Mouse (Mus musculus): ENCODE data around the gene Prrc2b.
A peak's percentile ranks its signal among the peaks of the same experiment; 100 is the strongest.

The Prrc2b gene

DNA sequence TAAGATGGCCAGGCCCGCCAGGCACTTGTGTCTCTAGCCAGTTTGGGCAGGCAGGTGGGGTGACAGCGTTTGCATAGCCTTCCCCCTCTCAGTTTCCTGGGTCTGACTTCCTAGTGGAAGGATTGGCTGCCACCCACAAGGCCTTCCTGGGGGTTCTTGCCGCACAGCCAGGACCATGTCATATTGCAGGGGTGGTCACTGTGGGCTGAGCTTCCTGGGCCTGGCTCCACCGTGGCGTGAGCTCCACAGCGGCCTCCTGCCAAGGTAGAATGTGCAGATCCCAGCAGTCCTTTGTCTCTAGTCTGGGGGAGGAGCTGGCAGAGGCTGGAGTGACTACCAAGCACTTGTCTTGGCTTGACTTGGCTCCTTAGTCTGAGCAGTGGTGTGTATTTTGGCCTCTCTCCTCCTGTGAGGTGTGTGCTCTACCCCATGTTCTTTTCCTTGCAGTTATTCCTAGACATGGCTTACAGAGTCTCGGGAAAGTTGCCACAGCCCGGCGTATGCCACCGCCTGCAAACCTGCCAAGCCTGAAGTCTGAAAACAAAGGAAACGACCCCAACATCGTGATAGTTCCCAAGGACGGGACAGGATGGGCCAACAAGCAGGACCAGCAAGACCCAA is 31.9 kb downstream of the Prrc2b start:
- peak; percentile 71 for DNase-seq (ENCODE audit: inconsistent ontology term)

DNA sequence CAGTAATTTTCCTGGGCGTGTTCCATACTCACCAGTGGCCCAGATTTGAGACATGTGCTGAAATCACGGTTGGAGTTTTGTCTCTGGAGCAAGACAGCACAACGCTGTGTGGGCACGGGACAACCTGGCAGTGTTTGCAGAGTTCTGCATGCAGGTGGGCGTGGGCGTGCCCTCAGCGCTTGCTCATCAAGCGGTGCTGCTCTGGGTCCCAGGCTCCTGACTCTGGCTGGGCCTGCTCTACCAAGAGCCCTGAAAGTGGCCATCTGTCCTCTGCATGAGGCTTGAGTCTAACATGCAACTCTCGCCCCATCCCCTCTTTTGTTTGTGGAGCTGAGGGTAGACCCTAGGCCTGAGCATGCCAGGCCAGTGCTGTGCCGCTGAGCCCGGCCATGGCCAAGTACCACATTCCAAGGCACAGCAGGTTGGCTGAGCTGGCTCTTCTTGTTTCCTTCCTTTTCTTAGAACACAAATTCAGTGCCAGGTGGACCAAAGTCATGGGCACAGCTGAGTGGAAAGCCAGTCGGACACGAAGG is 36.2 kb downstream of the Prrc2b start:
- no peak for DNase-seq (ENCODE audit: inconsistent ontology term)

DNA sequence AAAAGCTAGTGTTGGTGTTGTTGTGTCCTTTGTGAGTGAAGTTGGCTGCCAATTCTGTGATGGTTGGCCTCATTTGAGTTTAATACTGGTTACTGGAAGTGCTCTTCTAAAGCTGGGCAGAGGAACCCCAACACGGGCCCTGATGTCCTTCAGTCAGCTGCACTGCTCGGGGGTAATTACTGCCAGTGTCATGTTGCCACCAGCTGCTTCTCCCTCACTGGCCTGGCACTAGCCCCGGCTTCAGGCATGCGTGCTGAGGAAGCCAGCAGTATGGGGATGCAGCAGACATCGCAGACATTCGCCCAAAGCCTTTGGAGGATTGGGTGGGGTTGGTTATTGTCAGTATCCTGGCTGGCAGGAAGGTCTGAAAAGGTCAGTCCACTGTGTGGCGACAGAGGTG is 36.8 kb downstream of the Prrc2b start:
- no peak for DNase-seq (ENCODE audit: inconsistent ontology term)

DNA sequence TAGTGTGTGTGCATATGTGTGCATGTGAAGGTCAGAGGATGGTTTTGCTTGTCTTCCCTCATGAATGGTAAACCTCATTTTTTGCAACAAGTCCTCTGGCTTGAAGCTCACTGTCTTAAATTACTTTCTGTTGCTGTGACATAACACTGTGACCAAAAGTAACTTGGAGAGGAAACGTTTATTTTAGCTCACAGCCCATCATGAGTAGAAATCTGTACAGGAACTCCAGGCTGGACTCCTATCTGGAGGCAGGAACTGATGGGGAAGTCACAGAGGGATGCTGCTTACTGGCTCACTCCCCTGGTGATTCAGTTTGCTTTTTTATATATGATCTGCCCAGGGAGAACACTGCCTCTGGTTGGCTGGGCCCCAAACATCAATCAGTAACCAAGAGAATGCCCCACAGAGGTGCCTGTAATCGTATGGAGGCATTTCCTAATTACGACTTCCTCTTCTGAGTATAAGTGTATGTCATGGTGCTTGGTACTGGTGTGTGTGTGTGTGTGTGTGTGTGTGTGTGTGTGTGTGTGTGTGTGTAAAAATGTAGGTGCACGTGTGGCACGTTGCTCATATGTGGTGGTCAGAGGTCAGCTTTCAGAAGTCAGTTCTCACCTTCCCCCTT is 38.3 kb downstream of the Prrc2b start:
- DNase-seq (ENCODE audit: inconsistent ontology term) = no peak

DNA sequence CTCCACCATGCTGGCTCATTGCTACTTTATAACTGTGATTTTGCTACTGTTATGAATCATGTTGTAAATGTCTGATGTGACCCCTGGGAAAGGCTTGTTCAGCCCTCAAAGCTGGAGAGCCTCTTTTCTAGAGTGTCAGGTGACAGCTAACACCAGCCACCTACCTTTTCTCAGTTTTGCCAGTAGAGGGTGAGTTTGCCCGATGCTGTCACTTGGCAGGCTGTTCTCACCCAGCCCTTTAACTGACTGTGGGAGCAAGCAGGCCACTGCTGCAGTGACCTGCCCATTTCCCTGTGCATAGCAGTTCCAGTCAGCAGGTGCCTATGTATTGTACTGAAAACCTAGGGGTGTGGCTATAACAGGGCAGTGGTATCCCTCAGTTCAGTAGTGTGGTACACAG is 39.7 kb downstream of the Prrc2b start:
- no peak for DNase-seq (ENCODE audit: inconsistent ontology term)

DNA sequence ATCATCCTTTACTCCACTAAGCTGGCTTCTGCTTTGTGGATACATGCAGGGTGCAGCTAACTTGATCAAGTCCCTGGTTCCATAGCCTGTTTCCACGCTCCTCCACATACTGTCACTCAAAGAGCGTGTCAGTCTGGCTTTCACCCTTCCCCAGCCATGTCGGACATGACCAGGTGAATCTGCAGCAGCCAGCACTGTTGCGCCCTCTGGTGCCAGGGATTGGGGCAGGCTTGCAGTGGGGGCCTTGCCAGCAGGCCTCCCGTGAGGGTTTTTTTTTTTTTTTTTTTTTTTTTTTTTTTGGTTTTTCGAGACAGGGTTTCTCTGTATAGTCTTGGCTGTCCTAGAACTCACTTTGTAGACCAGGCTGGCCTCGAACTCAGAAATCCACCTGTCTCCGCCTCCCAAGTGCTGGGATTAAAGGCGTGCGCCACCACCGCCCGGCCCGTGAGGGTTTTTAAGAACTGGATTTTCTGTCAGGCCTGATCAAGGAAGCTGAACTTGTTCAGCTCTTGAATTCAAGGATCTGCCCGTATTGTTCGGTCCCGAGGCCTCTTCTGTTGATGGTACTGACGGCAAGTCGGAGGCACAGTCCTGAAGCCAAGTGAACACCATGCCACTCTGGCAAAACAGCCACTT is 41.1 kb downstream of the Prrc2b start:
- peak; percentile 62 for DNase-seq (ENCODE audit: inconsistent ontology term)

DNA sequence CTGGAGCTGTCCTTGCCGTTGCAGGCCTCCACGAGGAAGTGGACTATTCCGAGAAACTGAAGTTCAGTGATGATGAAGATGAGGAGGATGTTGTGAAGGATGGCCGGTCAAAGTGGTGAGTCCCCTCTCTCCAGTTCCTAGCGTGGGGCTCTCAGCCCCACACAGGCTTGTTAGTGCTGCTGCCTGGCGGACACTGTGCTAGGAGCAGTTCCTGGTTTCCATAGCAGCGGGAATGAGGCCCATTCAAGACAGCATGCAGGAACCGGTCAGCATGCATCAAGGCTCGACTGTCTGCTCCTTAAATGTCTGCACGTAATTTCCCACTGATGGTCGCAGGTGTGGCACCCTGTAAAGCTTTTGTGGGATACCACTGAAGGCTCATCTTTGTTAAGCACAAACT is 48.1 kb downstream of the Prrc2b start:
- no peak for DNase-seq (ENCODE audit: inconsistent ontology term)

DNA sequence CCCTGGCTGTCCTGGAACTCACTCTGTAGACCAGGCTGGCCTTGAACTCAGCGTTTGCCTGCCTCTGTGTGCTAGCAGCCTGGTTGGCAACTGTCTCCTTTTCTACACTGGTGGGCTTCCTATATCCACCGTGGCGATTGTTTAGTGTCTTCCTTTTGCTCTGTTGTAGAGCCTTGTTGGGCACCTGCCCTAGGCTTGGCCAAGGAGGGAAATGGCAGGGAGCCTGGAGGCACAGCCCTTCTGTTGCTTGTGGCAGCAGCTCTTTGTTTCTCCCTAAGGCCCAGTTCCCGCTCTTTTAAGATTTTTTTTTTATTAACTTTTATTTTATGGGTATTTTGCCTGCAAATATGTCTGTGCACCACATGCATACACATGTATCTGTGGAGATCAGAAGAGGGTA is 49.2 kb downstream of the Prrc2b start:
- DNase-seq (ENCODE audit: inconsistent ontology term) = no peak

DNA sequence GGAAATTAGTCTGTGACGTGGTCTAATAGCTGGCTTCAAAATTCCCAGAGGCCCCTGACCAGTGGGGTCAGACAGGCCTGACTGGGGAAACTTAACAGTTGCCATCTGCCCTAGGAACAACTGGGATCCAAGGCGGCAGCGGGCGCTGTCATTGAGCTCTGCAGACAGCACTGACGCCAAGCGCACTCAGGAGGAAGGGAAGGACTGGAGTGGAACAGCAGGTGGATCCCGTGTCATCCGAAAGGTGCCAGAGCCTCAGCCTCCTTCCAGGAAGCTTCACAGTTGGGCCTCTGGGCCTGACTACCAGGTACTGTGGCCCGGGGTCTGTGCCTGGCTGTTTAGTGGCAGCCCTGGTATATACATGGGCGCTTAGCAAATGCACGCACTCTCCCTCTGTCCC is 49.8 kb downstream of the Prrc2b start:
- DNase-seq (ENCODE audit: inconsistent ontology term) = no peak

DNA sequence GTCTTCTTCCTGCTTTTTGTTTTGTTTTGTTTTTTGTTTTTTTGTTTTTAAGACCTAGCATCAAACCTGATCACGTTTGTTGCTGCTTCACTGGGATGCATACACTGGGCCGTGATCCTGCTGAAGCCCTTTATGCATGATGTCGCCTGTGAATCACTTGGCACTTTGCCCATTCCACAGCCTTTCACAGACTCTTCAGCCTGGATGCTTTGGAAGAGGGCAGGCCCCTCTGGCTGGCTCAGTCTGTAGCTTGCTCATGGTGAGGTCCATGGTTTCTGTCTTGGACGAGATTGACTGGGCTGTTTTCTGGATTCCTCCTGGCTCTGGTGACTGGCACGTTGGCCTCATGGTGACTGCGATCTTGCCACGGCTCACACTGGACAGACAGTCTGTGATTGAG is 50.6 kb downstream of the Prrc2b start:
- peak; percentile 87 for DNase-seq (ENCODE audit: inconsistent ontology term)

DNA sequence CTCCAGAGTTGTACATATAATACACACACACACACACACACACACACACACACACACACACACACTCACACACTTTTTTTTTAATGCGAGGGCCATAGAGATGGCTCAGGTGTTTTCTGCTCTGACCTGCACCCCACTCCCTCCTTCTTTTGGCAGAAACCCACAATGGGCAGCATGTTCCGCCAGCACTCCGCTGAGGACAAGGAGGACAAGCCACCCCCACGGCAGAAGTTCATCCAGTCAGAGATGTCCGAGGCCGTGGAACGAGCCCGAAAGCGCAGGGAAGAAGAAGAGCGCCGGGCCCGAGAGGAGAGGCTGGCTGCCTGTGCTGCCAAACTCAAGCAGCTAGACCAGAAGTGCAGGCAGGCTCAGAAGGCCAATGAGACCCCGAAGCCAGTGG is 53.0 kb downstream of the Prrc2b start:
- no peak for DNase-seq (ENCODE audit: inconsistent ontology term)

DNA sequence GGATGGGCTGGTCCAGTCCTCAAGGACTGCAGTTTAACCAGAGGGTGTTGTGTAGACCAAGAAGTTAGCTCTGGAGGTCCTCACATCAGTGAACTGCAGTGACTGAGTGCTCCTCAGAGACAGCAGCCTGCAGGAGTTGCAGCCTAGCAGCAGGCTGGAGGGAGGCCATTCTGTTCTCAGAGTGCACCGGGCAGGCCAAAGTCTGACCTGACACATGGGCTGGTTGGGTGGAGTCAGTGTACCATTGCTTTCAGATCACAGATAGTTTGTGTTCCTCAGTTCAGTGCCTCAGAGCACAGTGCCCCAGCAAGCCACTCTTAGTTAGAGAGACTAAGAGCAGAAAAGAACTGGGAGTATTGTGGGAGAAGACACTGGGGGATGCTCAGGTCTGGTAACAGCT is 56.8 kb downstream of the Prrc2b start:
- no peak for DNase-seq (ENCODE audit: inconsistent ontology term)

DNA sequence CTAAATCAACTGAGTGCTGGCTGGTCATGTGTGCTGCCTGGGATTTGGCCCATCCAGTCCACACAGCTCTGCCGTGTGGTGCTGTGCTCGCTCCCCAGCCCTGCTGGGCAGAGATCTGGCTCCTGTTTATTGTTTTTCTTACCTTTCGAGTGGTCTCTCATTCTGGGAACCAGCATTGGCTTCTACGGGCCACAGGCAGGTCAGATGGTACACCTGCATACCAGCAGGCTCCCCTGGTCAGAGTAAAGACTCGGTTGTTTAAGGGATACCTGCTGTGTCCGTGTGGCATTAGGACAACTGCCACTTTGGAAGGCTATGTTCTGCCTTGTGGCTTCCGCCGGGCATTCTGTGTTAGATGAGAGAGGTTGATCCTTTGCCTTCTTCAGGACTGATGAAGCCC is 60.8 kb downstream of the Prrc2b start:
- DNase-seq (ENCODE audit: inconsistent ontology term) = no peak

DNA sequence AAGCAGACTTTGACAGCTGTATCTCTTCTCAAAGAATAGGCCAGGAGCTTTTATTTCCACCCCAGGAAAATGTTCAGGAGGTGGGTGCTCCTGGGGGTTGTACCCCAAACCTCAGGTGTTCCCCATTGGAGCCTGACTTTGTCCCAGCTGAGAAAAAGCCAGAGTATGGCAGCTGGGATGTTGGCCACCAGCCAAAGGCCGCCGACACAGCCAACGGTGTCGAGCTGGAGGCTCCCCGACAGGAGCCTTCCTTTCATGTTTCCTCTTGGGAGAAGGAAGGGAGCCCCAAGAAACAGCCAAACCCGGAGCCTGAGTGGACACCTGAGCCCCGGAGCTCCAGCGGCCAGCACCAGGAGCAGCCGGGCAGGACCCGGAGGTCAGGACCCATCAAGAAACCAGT is 62.1 kb downstream of the Prrc2b start:
- DNase-seq (ENCODE audit: inconsistent ontology term) = no peak

DNA sequence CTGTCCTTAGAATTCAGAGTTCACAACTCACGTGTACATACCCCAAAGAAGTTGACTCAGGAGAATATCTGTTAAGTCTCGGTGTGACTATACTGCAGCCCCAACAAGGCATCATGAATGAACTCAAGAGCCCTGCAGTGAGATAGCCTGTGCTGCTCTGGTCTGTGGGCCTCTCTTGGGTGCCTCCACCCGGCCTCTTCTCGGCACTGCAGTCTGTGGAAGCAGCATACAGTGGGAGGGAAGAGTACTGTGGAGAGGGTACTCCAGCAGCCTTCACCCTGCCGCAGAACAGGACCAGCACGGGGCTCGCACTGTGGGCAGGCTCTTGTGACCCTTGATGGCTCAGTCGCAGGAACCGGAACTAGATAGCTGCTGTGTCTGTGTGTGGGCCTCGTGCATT is 64.7 kb downstream of the Prrc2b start:
- no peak for DNase-seq (ENCODE audit: inconsistent ontology term)

DNA sequence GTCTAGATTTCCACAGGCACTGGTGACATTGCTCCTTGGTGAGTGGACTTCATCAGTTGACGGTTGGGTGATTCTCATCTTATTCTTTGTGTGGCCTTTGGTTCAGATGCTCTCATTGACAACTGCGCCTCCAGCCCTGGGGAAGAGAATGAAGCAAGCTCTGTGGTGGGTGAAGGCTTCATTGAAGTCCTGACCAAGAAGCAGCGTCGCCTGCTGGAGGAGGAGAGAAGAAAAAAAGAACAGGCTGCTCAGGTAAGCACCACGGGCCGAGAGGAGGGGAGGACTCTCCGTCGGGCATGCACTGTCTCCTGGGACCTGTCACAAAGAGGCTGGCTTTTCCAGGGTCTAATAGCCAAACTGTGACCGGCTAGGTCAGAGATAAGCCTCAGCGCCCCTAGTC is 65.6 kb downstream of the Prrc2b start:
- DNase-seq (ENCODE audit: inconsistent ontology term) = no peak

DNA sequence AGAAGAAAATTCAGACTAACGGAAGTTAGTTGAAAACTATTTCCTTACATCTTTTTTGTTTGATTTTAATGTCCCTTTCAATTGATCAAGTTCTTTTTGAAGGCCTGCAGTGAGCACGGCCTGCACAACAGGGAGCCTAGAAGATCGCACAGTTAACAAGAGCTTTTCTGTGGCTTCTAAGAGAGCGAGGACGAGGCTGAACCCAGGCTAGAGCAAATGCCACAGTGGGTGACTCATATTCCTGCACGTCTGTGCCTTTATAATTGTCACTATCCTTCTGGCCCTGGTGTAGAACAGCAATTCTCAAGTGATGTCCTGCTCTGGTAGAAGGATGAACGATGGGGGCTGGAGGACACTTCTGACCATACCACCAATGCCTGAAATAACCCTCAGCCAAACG is 66.8 kb downstream of the Prrc2b start:
- DNase-seq (ENCODE audit: inconsistent ontology term) = peak; percentile 73

DNA sequence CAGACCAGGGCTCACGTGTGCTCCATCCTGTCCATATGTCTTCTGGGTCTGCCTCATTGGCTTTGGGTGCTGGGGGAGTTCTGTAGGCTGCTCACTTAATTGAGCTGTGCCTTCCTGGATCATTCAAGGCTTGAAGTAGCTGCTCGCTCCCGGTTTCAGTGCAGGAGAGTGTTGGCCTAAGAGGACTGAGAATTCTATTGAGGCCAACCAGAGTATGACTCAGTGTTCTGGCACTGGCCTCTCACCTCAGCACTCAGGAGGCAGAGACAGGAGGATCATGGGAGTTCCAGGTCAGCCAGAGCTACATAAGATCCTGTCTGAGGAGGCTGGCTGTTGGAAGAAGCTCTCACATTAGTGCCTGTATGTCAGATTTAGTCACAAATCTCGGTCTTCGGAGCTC is 67.2 kb downstream of the Prrc2b start:
- peak; percentile 54 for DNase-seq (ENCODE audit: inconsistent ontology term)

DNA sequence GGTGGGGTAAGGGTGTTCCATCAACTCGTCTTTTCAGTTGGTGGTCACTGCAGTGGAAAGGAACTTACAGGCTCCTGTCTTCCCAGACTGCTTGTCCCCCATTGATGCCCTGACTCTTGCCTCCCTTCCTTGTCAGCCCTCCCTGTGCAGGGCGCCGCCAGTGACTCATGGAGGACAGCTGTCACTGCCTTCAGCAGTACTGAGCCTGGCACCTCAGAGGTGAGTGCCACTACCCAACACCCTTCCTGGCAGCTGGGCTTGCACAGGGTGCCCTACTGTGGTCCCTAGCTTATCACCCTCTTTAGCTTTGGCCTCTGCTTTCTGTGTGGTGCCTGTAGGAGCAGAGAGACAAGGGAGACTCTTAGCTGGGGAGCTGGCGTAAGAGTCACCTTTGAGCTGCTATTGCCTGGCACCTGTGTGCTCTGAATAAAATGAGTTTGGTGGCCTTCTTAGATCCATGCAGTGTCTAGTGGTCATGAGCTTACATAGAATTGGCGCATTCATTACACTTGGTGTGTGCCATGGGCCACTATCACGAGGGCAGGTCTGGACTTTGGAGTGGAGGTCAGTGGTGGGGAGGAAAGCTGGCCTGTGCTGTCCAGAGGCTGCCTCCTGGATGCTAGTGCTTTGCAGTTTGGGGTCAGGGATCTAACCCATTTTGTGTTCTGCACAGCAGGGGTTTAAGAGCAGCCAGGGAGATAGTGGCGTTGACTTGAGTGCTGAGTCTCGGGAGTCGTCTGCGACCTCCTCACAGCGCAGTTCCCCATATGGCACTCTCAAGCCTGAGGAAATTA is 67.9 kb downstream of the Prrc2b start:
- DNase-seq (ENCODE audit: inconsistent ontology term) = no peak

DNA sequence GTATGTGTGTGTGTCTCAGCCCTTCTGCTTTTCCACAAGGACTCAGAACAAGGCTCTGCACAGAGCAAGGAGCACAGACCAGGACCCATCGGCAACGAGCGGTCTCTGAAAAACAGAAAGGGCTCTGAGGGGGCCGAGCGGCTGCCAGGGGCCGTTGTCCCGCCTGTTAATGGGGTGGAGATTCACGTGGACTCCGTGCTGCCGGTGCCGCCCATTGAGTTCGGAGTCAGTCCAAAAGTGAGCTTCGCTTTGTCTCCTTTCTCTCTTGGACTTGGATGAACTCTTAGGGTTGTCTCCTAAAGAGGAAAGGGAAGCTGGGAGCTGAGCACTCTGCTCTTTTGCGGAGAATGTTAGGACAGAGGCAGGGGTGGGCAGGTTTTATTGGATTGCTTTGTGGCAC is 68.6 kb downstream of the Prrc2b start:
- no peak for DNase-seq (ENCODE audit: inconsistent ontology term)

DNA sequence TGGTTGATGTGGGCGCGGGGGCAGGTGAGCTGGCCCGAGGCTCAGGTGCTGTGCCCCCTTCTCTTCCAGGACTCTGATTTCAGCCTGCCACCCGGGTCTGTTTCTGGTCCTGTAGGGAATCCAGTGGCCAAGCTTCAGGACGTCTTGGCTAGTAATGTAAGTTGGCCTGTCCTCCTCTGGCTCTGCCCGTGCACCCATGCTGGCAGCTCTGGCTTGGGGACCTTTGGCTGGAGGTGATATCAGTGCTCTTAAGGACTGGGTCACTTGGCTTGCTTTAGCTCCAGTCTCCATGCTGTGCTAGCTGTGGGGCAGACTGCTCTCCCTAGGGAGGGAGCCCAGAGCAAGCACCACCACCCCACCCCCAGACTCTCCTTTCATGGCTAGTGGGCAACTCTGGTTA is 69.1 kb downstream of the Prrc2b start:
- no peak for DNase-seq (ENCODE audit: inconsistent ontology term)

DNA sequence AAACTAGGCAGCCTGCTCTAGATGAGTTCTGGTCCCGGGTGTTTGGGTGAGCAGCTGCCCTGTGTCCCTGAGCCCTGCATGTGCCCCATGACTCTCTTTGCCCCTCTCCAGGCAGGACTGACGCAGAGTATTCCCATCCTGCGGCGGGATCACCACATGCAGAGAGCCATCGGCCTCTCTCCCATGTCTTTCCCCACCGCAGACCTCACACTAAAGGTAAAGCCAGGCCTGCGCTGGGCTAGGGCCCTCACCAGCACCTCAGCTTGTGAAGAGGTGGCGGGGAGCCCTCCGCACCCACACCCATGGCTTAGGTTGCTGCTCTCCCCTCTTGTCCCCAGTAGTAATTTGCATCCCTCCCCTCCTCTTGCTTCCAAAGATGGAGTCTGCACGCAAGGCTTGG is 70.1 kb downstream of the Prrc2b start:
- DNase-seq (ENCODE audit: inconsistent ontology term) = no peak

DNA sequence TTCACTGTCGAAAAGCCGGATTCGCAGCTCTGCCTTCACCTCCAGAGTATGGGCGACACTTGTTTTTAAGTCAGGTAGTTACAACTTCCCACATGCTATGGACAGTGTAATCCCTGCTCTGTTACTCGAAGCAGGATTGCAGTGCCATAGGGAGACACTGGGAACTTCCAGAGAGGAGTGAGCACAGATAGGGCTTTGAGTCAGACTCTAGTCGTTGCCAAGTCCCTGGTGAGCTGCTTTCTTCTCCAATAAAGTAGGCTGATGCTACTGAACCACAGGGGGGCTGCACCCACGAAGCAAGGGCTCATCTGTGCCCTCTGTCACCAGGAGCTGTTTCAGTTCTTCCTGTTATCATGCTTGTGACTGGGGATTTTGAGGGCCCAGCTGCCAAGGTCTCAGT is 70.7 kb downstream of the Prrc2b start:
- peak; percentile 15 for DNase-seq (ENCODE audit: inconsistent ontology term)
